Mouse (Mus musculus) forebrain, embryonic 12.5 days (tissue): ENCODE measurements at regions not wholly inside any gene's neighbourhood (a gene's known extent, or its start where the extent isn't known, plus 50 kb on each side); places are given as distances from the start of the nearest gene placed in this dataset.

Source experiments
- ATAC-seq: fragments of 200-750 bp; cut with Nextera tagmentation; 2 replicates; pipeline ENCODE4 v1.8.0; 2017; ENCODE audit warnings: moderate TSS enrichment; ENCODE audit not compliant: low FRiP score
- H3K27ac ChIP-seq: fragments of 300-500 bp; sonication (generic); 2 replicates; pipeline ENCODE4 v1.5.1; 2016; ENCODE audit warnings: mild to moderate bottlenecking
- H3K27me3 ChIP-seq: fragments of 300-500 bp; sonication (generic); 2 replicates; pipeline ENCODE4 v1.6.1; 2016; ENCODE audit warnings: mild to moderate bottlenecking
- H3K36me3 ChIP-seq: fragments of 300-500 bp; sonication (generic); replicated peaks from 2 replicates; pipeline ENCODE4 v1.6.1; 2016; ENCODE audit warnings: mild to moderate bottlenecking
- H3K4me1 ChIP-seq: fragments of 300-500 bp; sonication (generic); 2 replicates; pipeline ENCODE4 v1.6.1; 2016
- H3K4me2 ChIP-seq: fragments of 300-500 bp; sonication (generic); 2 replicates; pipeline ENCODE4 v1.6.1; 2016; ENCODE audit warnings: mild to moderate bottlenecking, moderate library complexity
- H3K4me3 ChIP-seq: fragments of 300-500 bp; sonication (generic); replicated peaks from 2 replicates; pipeline ENCODE4 v1.5.1; 2016; ENCODE audit warnings: mild to moderate bottlenecking
- H3K9ac ChIP-seq: fragments of 300-500 bp; sonication (generic); 2 replicates; pipeline ENCODE4 v1.6.1; 2016; ENCODE audit warnings: mild to moderate bottlenecking
- H3K9me3 ChIP-seq: fragments of 300-500 bp; sonication (generic); 2 replicates; pipeline ENCODE4 v1.6.1; 2016
- WGBS: fragments of 180-500 bp; shearing (Covaris S2); methylation state at CpG from one replicate; pipeline ENCODE4 v1.1.7; 2016; 5-methylcytosine and 5-hydroxymethylcytosine counted together

GRCm38 (mm10) chr14:36617987-36618386 lies 350.6 kb downstream of the Ccser2 start:
- Histone ChIP-seq H3K9me3 (no peaks in the 10 kb centered on the region), H3K4me2 (no peak overlapping the region), H3K4me1 (no peaks in the 10 kb centered on the region), H3K9ac (no peak overlapping the region), H3K4me3 (no peak overlapping the region), H3K27me3 (no peaks in the 10 kb centered on the region), H3K27ac (no peak overlapping the region), H3K36me3 (no peaks in the 10 kb centered on the region)
- ATAC-seq: no peak
- 87% methylated on average over 5 of the region's 5 CpGs for WGBS

- no peak for ATAC-seq
- Histone ChIP-seq H3K9me3 (no peaks in the 10 kb centered on the region), H3K27me3 (no peaks in the 10 kb centered on the region), H3K27ac (no peak overlapping the region), H3K36me3 (no peaks in the 10 kb centered on the region), H3K4me1 (no peaks in the 10 kb centered on the region), H3K4me3 (no peak overlapping the region), H3K9ac (no peak overlapping the region), H3K4me2 (no peak overlapping the region)
- 89% methylated on average over 3 of the region's 3 CpGs for WGBS
Measured at GRCm38 (mm10) chr14:36614926-36615325, 353.7 kb downstream of the Ccser2 start.

GRCm38 (mm10) chr14:36612860-36613259 lies 355.7 kb downstream of the Ccser2 start:
- Histone ChIP-seq H3K4me3 (no peak overlapping the region), H3K36me3 (no peaks in the 10 kb centered on the region), H3K4me1 (no peaks in the 10 kb centered on the region), H3K27ac (no peak overlapping the region), H3K9me3 (no peaks in the 10 kb centered on the region), H3K27me3 (no peaks in the 10 kb centered on the region), H3K4me2 (no peak overlapping the region), H3K9ac (no peak overlapping the region)
- ATAC-seq: no peak
- WGBS: 90% methylated on average over 3 of the region's 3 CpGs

DNA sequence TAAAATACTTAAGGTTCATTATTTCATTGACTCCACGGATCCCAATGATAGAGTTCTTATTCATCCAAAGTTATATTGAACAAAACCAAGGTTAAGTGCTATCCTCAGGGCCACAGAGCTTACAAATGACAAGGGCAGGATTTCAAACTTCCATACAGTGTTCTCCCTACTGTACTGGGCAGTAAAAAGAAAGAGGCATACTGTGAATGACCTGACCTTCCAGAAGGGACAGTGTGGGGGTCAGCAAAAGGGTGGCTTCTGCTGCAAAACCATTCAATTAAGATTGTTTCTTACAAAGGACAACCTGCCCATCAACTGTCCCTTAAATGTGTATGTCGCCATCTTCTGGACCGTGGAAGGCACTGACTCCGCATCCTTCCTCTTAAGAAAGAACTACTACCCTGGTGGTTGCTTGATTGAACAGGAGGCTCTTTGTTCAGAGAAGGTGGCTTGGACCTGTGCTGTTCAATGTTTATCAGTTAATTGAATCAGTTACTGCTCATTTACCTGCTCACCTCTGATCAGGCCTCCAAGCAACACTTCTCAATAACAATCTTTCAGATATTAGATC lies 384.4 kb downstream of the Ccser2 start:
- Histone ChIP-seq H3K4me2 (no peak overlapping the region), H3K9ac (no peak overlapping the region), H3K4me3 (no peak overlapping the region), H3K27me3 (no peaks in the 10 kb centered on the region), H3K36me3 (no peaks in the 10 kb centered on the region), H3K4me1 (no peaks in the 10 kb centered on the region), H3K9me3 (no peaks in the 10 kb centered on the region), H3K27ac (no peak overlapping the region)
- peak; percentile 44; the same call in 1 of the 2 replicates for ATAC-seq
- WGBS: 53% methylated on average over 4 of the region's 4 CpGs

DNA sequence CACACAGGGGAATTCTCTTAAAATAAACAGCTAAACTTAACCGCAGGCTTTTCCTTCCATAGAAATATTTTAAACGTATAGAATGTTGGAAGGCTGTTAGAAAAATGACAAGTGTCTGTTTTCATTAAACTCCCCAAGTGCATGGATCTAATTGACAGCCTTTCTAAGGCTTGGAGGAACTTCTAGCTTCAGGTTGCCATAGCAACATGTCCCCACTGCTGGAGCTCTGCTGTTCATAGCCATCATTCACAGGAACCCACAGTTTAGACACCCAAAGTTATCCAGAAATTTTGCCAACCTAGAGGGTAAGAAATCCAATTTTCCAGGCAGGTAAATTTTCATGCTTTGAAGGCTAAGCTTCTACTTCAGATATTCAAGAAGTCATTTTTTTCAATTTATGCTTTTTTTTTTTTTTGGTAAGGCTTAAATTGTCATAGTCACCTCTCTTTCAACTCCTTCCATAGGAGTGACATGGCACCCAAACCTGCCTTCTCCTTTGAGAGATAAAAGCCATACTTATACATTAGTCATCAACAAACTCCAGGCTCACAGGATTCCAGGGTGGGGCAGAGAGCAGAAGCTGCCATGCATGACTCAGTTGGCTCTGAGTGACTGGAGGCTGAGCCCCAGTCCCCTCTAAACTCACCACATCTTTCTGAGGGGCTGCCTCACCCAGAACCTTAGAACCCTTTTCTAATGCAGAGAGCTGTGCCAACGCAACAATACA lies 385.1 kb downstream of the Ccser2 start:
- H3K9ac ChIP-seq: no peak overlapping the region
- H3K4me2 ChIP-seq: no peak overlapping the region
- no peaks in the 10 kb centered on the region for H3K9me3 ChIP-seq
- no peaks in the 10 kb centered on the region for H3K27me3 ChIP-seq
- WGBS: 76% methylated on average over 3 of the region's 3 CpGs
- H3K4me1 ChIP-seq: no peaks in the 10 kb centered on the region
- H3K4me3 ChIP-seq: no peak overlapping the region
- ATAC-seq: no peak
- no peak overlapping the region for H3K27ac ChIP-seq
- H3K36me3 ChIP-seq: no peaks in the 10 kb centered on the region

- 73% methylated on average over 3 of the region's 3 CpGs for WGBS
- no peak for ATAC-seq
- Histone ChIP-seq H3K4me2 (no peak overlapping the region), H3K9me3 (no peaks in the 10 kb centered on the region), H3K4me3 (no peak overlapping the region), H3K27me3 (no peaks in the 10 kb centered on the region), H3K4me1 (no peaks in the 10 kb centered on the region), H3K9ac (no peak overlapping the region), H3K27ac (no peak overlapping the region), H3K36me3 (no peaks in the 10 kb centered on the region)
Measured at GRCm38 (mm10) chr14:36563229-36563865, 405.2 kb downstream of the Ccser2 start.

DNA sequence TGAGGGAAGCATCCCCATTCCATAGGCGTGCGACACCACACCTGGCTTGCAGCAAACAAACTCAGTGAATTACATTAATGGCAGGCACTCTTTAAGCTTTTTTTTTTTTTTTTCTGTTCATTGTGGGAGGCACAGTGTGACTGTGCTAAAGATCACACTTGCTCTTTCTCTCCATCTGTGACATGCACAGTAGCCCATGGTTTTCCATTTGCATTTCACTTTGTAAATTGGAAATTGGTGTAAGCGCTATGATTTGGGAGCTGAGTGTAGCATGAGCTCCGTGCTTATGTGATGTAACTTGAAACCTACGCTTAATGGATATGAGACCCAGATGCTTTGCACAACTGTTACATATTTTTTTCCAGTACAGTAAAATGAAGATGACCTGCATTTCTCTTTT lies 431.2 kb downstream of the Ccser2 start:
- H3K4me1 ChIP-seq: no peaks in the 10 kb centered on the region
- no peak overlapping the region for H3K27ac ChIP-seq
- no peaks in the 10 kb centered on the region for H3K27me3 ChIP-seq
- no peaks in the 10 kb centered on the region for H3K36me3 ChIP-seq
- no peak overlapping the region for H3K4me2 ChIP-seq
- H3K9me3 ChIP-seq: no peaks in the 10 kb centered on the region
- no peak overlapping the region for H3K4me3 ChIP-seq
- H3K9ac ChIP-seq: no peak overlapping the region
- ATAC-seq: no peak
- 85% methylated on average over 5 of the region's 5 CpGs for WGBS

- no peaks in the 10 kb centered on the region for H3K27me3 ChIP-seq
- no peaks in the 10 kb centered on the region for H3K9me3 ChIP-seq
- no peak overlapping the region for H3K4me2 ChIP-seq
- H3K9ac ChIP-seq: no peak overlapping the region
- no peak overlapping the region for H3K27ac ChIP-seq
- no peak for ATAC-seq
- H3K4me3 ChIP-seq: no peak overlapping the region
- H3K36me3 ChIP-seq: no peaks in the 10 kb centered on the region
- WGBS: 87% methylated on average over 1 of the region's 1 CpGs
- no peaks in the 10 kb centered on the region for H3K4me1 ChIP-seq
Measured at GRCm38 (mm10) chr14:36527310-36527709, 432.6 kb downstream of the 4930474N05Rik start.

GRCm38 (mm10) chr14:36525591-36526037 lies 430.9 kb downstream of the 4930474N05Rik start:
- Histone ChIP-seq H3K9me3 (no peaks in the 10 kb centered on the region), H3K4me1 (no peaks in the 10 kb centered on the region), H3K27me3 (no peaks in the 10 kb centered on the region), H3K27ac (no peak overlapping the region), H3K36me3 (no peaks in the 10 kb centered on the region), H3K4me3 (no peak overlapping the region), H3K9ac (no peak overlapping the region), H3K4me2 (no peak overlapping the region)
- no peak for ATAC-seq

DNA sequence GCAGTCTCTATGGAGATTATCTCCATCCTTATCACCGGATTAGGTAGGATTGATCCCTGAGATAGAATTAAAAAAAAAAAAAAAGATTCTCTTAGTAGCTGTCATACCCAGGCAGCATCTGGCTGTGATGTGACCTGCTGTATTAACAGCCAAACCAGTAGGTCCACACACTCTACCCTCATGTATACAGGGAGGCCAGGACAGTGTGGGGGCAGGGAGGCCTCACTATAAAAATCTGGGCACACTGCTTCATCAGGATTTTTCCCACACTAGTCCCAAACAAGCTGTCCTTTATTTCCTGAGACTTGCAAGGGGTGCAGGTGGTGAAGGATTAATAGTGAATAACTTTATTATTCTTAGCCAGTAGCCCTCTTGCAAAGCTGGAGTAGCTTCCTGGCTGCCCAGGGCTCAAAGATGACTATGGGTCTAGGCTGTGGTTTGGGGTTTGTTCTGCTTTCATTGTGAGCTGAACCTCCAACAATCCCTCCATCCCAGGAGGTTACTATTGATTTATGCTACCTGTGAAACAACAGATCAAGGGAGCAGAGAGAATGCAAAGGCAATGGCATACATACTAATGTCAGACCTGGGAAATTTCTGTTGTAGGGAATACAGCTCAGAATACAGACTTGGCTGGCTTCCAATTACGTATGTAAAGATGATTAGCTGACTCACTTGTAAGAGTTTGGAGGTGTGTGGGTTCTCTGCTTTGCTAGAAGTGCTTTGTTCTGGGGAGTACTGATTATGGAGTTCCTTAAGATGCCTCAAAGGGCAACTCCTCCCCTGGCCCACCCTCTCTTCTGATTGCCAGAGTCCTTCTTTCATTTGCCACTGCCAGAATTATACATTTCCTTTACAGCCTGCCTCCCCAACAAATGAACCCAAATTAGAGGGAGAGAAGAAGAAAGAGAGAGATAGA lies 407.6 kb downstream of the 4930474N05Rik start:
- no peak for ATAC-seq
- no peaks in the 10 kb centered on the region for H3K36me3 ChIP-seq
- H3K4me3 ChIP-seq: no peak overlapping the region
- no peak overlapping the region for H3K27ac ChIP-seq
- H3K9ac ChIP-seq: no peak overlapping the region
- 71% methylated on average over 2 of the region's 2 CpGs for WGBS
- no peaks in the 10 kb centered on the region for H3K9me3 ChIP-seq
- no peak overlapping the region for H3K4me2 ChIP-seq
- no peaks in the 10 kb centered on the region for H3K27me3 ChIP-seq
- H3K4me1 ChIP-seq: peaks cover 6% of the 10 kb centered on the region; the same call in 1 of the 2 replicates

GRCm38 (mm10) chr14:36499323-36499722 lies 404.6 kb downstream of the 4930474N05Rik start:
- Histone ChIP-seq H3K9me3 (no peaks in the 10 kb centered on the region), H3K27ac (no peak overlapping the region), H3K36me3 (no peaks in the 10 kb centered on the region), H3K4me2 (no peak overlapping the region), H3K27me3 (no peaks in the 10 kb centered on the region), H3K4me3 (no peak overlapping the region), H3K4me1 (peaks cover 6% of the 10 kb centered on the region; the same call in 1 of the 2 replicates), H3K9ac (no peak overlapping the region)
- WGBS: 89% methylated on average over 2 of the region's 2 CpGs
- no peak for ATAC-seq

- no peaks in the 10 kb centered on the region for H3K9me3 ChIP-seq
- H3K9ac ChIP-seq: no peak overlapping the region
- H3K27ac ChIP-seq: no peak overlapping the region
- H3K27me3 ChIP-seq: no peaks in the 10 kb centered on the region
- no peaks in the 10 kb centered on the region for H3K36me3 ChIP-seq
- no peak overlapping the region for H3K4me2 ChIP-seq
- H3K4me1 ChIP-seq: no peaks in the 10 kb centered on the region
- no peak for ATAC-seq
- H3K4me3 ChIP-seq: no peak overlapping the region
Measured at GRCm38 (mm10) chr14:36485499-36485898, 390.8 kb downstream of the 4930474N05Rik start.
